Mouse (Mus musculus) large intestine, adult 2 months (tissue): Measurements from ENCODE around the gene Dvl2. TPM values are rescaled to one million over a fixed set of nuclear protein-coding genes. Genes with fewer than 3 reads are reported as not detected.

Experiments used
- DNase-seq: peaks from one replicate; pipeline ENCODE4 v3.0.0-alpha.2; 2012; ENCODE audit warnings: low read depth, low spot score
- WGBS: fragments of 180-500 bp; shearing (Covaris S2); methylation state at CpG from one replicate; pipeline ENCODE4 v1.1.7; 2018; 5-methylcytosine and 5-hydroxymethylcytosine counted together
- polyA plus RNA-seq: library from polyadenylated mRNA; depleted of rRNA; stranded (reverse); fragments of >200 nt; gene quantifications from 2 replicates; pipeline ENCODE4 v1.2.3, GENCODE M21; 2012

The Dvl2 gene
- polyA plus RNA-seq, 1 experiment: 5.5 TPM

DNA sequence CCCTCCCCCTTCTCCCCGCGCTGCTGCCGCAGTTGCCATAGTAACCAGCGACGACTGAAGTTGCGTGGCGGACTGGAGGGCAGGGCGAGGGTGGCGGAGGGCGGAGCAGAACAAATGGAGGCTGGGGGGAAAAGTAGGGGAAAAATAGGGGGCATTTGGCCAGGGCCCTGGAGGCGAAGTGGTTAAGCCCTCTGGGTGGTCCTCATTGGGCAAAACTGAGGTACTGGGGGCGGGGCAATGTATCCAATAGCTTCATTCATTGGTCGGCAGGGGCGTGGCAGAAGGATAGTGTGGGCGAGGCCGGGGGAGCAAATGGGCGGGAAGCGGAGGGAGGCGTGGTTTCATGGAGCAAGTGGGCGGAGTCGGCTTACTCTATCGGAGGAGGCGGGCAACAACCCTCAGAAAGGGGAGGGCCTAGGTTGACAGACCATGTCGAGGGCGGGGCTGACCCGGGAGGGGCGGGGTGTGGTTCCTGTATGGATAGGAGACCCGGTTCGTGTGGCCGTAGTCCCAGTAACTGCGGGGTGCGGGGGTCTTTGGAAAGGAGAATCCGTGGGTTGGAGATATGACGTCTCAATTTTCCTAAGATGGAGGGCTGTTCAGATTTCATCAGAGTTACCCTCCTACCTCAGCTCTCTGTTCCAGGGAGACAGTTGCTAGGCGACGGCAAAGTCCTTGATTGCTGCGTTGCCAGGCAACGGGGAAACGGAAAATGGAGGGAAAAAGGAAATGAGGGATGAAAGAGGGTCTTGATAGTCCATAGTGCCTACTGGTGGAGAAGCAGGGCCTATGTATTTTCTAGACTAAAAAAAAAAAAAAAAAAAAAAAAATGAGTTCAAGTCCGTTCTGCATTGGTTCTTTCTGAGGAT is 21.1 kb downstream of the Dvl2 start:
- WGBS: 1% methylated on average over 40 of the region's 40 CpGs
- peak; percentile 73 for DNase-seq

DNA sequence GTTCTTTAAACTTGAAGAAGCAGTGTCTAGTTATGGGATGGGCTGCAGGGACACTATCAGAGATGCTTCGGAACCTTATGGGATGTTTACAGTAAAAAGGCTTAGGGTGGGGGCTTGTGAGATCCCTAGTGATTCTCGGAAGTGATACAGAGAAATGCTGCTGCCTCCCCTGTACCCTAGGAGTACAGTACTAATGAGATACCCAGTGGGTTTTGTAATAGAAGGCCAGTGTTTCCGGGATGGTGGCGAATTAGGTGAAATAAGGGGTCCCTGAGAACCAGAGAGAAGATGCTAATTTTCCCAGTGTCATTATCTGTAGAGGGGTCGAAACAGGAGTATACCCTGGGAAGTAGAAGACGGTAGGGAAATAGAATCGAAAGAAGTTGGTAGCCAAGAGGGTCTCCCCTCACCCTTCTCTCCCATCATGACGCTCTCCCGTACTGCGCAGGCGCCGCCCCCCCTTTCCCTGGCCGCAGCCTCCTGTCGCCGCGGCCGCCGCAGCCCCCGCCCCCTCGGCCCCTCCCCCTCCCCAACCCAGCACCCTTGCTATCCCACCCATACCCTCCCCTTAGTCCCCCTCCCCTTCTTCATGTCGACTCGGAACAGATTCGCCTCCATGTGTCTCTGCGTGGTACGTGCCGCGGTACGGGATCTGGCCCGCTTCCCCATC is 23.2 kb downstream of the Dvl2 start:
- 12% methylated on average over 23 of the region's 29 CpGs for WGBS
- DNase-seq: no peak

DNA sequence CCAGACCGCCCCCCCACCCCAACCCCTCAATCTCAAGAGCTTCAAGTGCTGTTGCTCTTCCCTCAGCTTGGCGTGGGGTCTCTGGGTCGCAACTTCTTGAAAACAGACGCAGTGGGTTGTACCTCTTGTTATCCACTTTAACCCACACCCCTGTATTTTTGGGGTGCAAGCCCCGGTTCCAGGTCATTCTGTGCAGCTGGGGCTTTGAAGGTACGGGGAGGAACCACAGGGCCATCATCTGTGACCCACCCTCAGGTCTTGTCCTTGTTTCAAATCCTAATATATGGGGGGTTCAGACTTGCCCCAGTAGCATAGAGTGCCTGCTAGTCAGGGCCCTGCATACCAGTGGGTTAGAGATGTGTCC is 23.7 kb downstream of the Dvl2 start:
- DNase-seq: no peak
- 23% methylated on average over 6 of the region's 6 CpGs for WGBS

DNA sequence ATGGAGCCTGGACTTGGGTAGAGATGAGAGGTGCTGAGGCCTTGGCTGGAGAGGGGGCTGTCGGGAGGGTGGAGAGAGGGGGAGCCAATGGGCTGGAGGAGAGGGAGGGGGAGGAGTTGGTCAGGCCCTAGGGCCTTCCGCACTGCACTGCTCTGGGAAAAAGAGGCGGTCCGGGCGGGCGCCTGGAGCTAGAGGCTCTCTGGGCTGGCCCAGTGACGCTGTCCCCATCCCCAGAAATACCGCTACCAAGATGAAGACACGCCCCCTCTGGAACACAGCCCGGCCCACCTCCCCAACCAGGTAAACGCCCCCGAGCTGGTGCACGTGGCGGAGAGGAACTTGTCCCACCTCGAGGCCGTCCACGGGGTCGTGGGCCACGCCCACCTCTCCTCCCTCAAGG is 26.3 kb downstream of the Dvl2 start:
- 12% methylated on average over 19 of the region's 19 CpGs for WGBS
- DNase-seq: no peak

DNA sequence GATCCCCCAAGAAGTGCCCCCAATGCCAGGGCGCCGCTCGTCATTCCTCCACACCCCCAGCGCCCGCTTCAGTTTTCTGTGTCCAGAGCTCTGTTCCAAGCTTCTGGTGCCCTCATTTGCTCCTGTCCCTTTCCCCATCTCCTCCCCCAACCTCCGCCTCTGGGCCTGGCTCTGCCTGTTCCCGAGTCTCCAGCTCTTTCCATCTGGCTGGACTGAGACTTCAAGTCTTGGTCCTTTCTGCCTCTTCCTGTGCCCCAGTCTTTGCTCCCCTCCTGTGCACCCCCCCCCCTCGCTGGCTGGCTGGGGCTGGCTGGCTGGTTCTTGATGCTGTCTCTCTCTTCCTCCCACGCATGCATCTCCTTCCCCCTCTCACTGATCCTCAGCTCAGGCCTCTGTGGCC is 27.0 kb downstream of the Dvl2 start:
- 41% methylated on average over 9 of the region's 9 CpGs for WGBS
- no peak for DNase-seq

DNA sequence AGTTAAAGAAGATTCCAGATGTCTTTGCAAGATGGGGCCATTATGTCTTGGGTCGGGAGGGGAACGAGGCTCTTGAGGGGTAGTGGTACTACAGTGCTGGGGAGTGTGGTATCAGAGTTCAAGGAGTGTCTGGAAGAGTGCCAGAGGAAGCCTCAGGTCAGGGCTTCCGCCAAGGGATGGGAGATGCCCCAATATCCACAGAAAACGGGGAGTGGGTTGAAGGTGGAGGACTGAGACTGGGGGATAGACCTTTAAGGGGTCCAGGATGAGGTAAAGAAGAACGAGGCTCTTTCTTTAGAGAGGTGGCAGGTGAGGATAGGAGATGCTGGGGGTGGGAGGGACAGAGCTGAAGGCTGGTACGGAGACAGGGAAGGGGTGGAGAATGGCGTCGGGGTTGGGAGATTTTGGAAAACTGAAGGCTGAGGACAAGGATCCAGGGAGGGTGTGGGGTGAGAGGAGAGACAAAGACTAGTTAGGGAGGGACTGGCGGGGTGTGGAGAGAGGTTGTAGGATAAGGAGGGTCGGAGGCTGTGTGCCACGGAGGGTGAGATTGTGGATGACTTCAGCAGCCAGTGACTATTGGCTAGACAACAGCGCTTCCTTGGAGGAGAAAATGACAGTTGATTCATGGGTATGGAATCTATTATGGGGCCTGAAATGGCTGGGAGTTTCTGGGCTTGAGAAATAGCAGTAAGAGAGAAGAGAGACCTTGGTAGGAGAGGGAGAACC is 28.2 kb downstream of the Dvl2 start:
- DNase-seq: no peak
- 20% methylated on average over 12 of the region's 12 CpGs for WGBS

GRCm38 (mm10) chr11:70029130-70029801 is 28.9 kb downstream of the Dvl2 start:
- no peak for DNase-seq

DNA sequence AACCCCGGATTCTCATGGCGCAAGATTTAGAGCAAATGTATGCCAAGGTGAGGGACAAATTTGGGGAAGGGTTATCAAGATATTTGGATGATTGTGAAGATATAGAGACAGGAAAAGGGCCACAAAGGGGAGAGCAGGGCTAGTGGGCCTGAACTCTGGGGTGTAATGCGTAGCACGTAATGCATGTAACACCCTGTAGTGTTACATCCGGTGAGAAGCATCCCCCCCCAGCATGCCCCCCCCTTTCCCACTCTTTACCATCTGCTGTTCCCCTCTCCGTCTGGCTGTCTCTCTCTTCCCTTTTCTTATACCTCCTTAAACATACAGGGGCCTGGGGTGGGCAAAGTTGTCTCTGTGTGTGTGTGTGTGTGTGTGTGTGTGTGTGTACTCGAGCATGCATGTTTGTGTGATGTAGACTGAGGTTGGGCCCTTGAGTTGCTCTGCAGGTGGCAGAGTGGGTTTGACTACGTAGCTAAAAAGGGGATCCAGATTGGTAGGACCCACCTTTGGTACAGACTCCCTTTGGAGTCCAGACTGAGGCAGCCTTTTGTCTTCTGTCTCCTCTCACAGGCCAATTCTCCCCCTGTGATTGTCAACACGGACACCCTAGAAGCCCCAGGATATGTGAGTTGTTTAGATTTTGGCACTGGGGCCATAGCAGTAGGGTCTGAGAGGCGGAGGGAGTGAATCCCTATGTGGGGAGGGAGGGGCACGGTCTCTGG is 29.6 kb downstream of the Dvl2 start:
- DNase-seq: no peak
- WGBS: 49% methylated on average over 11 of the region's 11 CpGs

More at GRCm38 (mm10) chr11:70029130-70029801, 28.9 kb downstream of the Dvl2 start:
- WGBS: 2% methylated on average over 20 of the region's 20 CpGs

DNA sequence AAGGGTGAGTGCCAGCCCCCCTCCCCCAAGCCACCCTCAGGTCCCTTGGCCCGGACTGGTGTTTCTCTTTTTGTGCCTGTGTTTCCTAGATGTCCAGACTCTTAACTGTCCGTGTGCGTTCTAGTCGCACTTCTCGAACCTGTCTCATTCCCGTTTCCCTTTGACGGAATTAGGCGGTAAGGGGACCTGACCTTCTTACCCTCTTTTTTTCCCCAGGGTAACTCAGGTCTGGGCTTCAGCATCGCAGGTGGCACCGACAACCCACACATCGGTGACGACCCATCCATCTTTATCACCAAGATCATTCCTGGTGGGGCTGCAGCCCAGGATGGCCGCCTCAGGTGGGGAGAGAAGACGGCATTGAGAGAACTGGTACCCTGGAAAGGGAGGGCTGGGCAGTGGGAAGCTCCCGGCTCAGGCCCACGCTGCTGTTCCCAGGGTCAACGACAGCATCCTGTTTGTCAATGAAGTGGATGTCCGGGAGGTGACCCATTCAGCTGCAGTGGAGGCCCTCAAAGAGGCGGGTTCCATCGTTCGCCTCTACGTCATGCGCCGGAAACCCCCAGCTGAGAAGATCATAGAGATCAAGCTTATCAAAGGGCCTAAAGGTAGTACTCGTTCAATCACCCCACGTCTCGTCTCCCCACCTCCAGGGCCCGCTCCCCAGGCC is 30.4 kb downstream of the Dvl2 start:
- 90% methylated on average over 28 of the region's 28 CpGs for whole genome bisulfite sequencing
- DNase-seq: no peak

DNA sequence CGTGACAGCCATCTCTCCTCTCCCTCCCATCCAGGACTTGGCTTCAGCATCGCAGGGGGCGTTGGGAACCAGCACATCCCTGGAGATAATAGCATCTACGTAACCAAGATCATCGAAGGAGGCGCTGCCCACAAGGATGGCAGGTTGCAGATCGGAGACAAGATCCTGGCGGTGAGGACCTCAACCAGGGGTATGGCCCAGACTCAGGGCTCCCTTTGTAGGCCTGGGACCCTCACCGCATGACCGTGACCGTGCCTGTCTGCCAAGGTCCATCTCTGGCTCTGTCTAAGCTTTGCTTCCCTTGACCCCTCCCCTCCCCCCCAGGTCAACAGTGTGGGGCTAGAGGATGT is 30.9 kb downstream of the Dvl2 start:
- no peak for DNase-seq
- 95% methylated on average over 11 of the region's 11 CpGs for WGBS

GRCm38 (mm10) chr11:70038174-70038573 is 37.8 kb downstream of the Dvl2 start:
- no peak for DNase-seq
- 56% methylated on average over 7 of the region's 7 CpGs for WGBS

GRCm38 (mm10) chr11:70039631-70040030 is 39.2 kb downstream of the Dvl2 start:
- 92% methylated on average over 10 of the region's 10 CpGs for WGBS
- DNase-seq: no peak

DNA sequence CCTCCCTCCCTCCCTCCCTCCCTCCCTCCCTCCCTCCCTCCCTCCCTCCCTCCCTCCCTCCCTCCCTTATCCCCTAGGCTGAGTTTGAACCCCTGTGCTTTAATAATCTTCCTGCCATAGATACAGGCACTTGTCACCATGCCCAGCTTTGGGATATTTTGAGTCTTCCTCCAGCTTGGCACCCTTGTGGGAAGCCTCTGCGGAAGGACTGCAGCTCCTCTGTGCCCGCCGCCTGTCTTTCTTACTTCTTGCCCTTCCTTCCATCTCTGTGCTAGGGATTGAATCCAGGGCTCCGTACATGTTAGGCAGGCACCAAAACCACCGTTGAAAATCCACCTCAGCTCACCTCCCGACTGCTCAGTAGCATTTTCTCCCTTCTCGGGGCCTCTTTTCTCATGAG is 39.8 kb downstream of the Dvl2 start:
- no peak for DNase-seq

DNA sequence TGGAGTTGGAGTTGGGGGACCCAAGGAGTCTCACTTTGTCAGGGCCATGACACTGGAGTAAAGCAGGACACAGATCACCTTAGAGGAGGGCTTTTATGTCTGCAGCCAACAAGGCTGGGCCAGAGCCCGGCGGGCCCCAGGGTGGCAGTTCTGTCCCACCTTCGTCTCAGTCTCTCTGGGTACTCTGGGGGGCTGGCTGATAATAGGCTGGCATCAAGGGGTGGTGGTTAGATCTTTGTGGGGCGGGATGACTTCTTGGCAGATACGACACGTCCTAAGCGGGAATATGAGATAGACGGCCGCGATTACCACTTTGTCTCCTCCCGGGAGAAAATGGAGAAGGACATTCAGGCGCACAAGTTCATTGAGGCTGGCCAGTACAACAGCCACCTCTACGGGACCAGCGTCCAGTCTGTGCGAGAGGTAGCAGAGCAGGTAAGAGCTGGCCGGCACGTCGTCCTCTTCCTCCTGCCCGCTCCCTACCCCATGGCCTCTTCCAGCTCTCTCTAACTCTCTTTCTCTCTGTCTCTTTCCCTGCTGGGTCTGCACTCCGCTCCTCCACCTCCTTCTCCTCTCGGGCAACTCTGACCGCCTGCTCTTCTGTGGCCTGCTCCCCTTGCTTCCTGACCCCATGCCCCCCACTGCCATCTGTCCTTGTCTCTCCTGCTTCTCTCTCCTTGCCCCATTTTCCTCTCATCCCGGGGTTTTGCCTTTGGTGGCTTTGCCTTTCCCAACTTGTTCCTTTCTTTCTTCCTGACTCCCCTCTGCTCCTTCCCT is 42.1 kb downstream of the Dvl2 start:
- 85% methylated on average over 23 of the region's 23 CpGs for WGBS
- no peak for DNase-seq

More for the DNA sequence above, 39.8 kb downstream of the Dvl2 start:
- WGBS: 88% methylated on average over 7 of the region's 7 CpGs

DNA sequence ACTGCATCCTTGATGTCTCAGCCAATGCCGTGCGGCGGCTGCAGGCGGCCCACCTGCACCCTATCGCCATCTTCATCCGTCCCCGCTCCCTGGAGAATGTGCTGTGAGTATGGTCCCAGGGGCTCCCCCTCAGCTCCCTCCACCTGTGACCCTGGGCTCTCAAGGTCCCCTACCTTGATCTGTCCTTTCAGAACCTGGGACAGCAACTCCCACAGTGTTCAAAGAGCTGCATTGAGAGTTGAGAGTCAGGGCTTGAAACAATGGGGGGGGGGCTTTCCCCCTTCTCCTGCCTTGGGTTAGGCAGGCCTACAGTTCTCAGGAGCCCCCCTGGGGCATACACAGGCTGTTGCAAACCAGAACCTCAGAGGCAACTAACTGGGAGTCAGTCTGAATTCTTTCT is 43.3 kb downstream of the Dvl2 start:
- 90% methylated on average over 7 of the region's 7 CpGs for WGBS
- no peak for DNase-seq

DNA sequence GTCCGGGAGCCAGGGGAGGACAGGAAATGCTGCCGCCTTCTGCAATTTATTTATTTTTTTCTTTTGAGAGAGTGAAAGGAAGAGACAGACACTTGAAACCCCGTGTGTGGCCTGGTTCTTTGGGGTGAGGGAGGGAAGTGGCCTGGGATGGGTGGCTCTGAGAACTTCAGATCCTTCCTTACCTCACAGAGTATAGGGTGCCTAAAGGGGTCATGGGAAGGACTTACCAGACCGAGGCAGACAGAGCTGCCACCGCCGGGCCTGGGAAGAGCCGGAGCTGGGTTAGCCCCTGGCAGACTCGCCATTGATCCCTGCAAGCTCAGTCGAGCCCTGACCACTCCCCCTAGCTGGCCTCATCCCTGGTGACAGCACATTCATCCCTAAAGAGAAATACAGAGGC is 45.0 kb downstream of the Dvl2 start:
- no peak for DNase-seq
- 52% methylated on average over 9 of the region's 9 CpGs for WGBS

DNA sequence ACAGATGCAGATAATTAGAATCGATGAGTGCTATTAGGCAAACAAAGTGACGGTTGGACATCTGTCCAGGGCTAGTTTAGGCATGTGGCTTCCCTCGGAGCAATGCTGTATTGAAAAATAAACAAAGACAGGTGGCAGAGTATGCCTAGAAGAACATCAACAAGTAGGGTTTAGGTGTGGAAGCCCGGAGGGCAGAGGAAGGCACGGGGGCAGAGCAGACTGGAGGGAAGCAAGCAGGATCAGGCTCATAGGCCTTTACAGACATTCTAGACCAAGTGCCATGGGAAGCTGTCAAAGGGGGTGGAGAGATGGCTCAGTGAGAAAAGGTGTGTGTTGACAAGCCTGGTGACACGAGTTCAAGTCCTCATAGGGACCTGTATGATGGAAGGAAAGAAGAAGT is 49.0 kb downstream of the Dvl2 start:
- WGBS: 43% methylated on average over 6 of the region's 6 CpGs
- DNase-seq: no peak

- WGBS: 41% methylated on average over 10 of the region's 10 CpGs
- no peak for DNase-seq
Observed at GRCm38 (mm10) chr11:70049816-70050215, 49.4 kb downstream of the Dvl2 start.
